Mouse (Mus musculus) brain, embryonic 14.5 days (tissue): Measurements from ENCODE around the gene Mn1. TPM values are rescaled to one million over a fixed set of nuclear protein-coding genes. Genes with fewer than 3 reads are reported as not detected.

Experiments used
- DNase-seq: peaks from one replicate; pipeline ENCODE4 v3.0.0-alpha.2; 2011; ENCODE audit warnings: low read depth
- CTCF ChIP-seq: fragments of 200-500 bp; IDR thresholded peaks from 2 replicates; pipeline ENCODE4 v1.5.1; 2012; ENCODE audit warnings: inconsistent platforms, mild to moderate bottlenecking, moderate library complexity, borderline replicate concordance; ENCODE audit not compliant: insufficient read depth, insufficient read length; ENCODE audit errors: extremely low read depth
- POLR2A ChIP-seq: fragments of 200-500 bp; IDR thresholded peaks from 2 replicates; pipeline ENCODE4 v1.6.1; 2012; ENCODE audit warnings: mild to moderate bottlenecking, inconsistent platforms, borderline replicate concordance; ENCODE audit not compliant: poor library complexity, insufficient read depth, insufficient read length, severe bottlenecking; ENCODE audit errors: extremely low read depth
- polyA plus RNA-seq: library from polyadenylated mRNA; depleted of rRNA; stranded (reverse); fragments of >200 nt; gene quantifications from 2 replicates; pipeline ENCODE4 v1.2.3, GENCODE M21; 2012; rRNA removed

Gene Mn1
- polyA plus RNA-seq, 1 experiment, result 54.3 TPM

- TF ChIP-seq CTCF (no peak), POLR2A (no peak)
- DNase-seq, result peak; percentile 85
Observed at GRCm38 (mm10) chr5:111475721-111476120, 58.6 kb downstream of the Mn1 start.

- no peak for TF ChIP-seq CTCF
- TF ChIP-seq POLR2A, result no peak
- peak; percentile 35 for DNase-seq
Observed at GRCm38 (mm10) chr5:111476141-111476540, 59.0 kb downstream of the Mn1 start.

GRCm38 (mm10) chr5:111485907-111486306 lies 68.7 kb downstream of the Mn1 start:
- DNase-seq, result no peak
- TF ChIP-seq CTCF (no peak), POLR2A (no peak)

GRCm38 (mm10) chr5:111489022-111489616 lies 72.0 kb downstream of the Mn1 start:
- no peak for TF ChIP-seq POLR2A
- DNase-seq, result peak; percentile 84

GRCm38 (mm10) chr5:111490599-111490998 lies 73.4 kb downstream of the Mn1 start:
- no peak for DNase-seq
- TF ChIP-seq CTCF, result no peak
- no peak for TF ChIP-seq POLR2A

- no peak for DNase-seq
- TF ChIP-seq POLR2A (no peak), CTCF (no peak)
Observed at GRCm38 (mm10) chr5:111491485-111491884, 74.3 kb downstream of the Mn1 start.

GRCm38 (mm10) chr5:111500036-111500435 lies 82.9 kb downstream of the Mn1 start:
- DNase-seq, result no peak
- no peak for TF ChIP-seq CTCF
- no peak for TF ChIP-seq POLR2A

- TF ChIP-seq CTCF (no peak), POLR2A (no peak)
Observed at GRCm38 (mm10) chr5:111501691-111502441, 84.7 kb downstream of the Mn1 start.

GRCm38 (mm10) chr5:111505241-111505640 lies 88.1 kb downstream of the Mn1 start:
- no peak for TF ChIP-seq CTCF
- TF ChIP-seq POLR2A, result no peak
- DNase-seq, result no peak

More at GRCm38 (mm10) chr5:111501691-111502441, 84.7 kb downstream of the Mn1 start:
- peak; percentile 25 for DNase-seq

GRCm38 (mm10) chr5:111505824-111506223 lies 88.7 kb downstream of the Mn1 start:
- TF ChIP-seq POLR2A (no peak), CTCF (no peak)
- DNase-seq, result no peak

- no peak for TF ChIP-seq CTCF
- no peak for TF ChIP-seq POLR2A
- DNase-seq, result peak; percentile 32
Observed at GRCm38 (mm10) chr5:111506410-111506809, 89.2 kb downstream of the Mn1 start.

Other genes starting within 250 kb of the Mn1 start
- gene Pitpnb, start 86.6 kb upstream of the Mn1 start, polyA plus RNA-seq, result 73.3 and 86.5 TPM in 2 replicates